Mouse (Mus musculus) layer of hippocampus, adult 9-11 months (tissue): Measurements from ENCODE around the gene Frrs1l.

Experiments
- DNase-seq: peaks from one replicate; pipeline ENCODE4 v3.0.0; 2022

Gene Frrs1l

DNA sequence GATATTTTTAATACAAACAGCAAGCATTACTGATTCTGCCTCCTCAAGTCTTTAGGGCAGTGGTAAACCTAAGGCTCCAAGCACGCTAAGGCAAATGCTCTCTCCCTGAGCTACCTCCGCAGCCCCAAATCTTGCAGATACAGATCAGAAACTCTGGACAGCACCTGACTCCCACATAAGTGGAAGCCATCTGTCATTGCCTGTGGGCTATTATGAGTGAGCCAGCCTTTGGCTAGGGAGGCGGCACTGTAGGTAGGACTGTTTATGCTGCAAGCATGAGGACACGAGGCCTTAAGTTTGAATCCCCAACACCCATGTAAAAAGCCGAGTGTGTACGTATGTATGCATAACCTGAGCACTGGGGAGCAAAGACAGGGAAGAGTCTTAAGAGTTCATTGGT is 26.5 kb downstream of the Frrs1l start:
- DNase-seq: no peak

DNA sequence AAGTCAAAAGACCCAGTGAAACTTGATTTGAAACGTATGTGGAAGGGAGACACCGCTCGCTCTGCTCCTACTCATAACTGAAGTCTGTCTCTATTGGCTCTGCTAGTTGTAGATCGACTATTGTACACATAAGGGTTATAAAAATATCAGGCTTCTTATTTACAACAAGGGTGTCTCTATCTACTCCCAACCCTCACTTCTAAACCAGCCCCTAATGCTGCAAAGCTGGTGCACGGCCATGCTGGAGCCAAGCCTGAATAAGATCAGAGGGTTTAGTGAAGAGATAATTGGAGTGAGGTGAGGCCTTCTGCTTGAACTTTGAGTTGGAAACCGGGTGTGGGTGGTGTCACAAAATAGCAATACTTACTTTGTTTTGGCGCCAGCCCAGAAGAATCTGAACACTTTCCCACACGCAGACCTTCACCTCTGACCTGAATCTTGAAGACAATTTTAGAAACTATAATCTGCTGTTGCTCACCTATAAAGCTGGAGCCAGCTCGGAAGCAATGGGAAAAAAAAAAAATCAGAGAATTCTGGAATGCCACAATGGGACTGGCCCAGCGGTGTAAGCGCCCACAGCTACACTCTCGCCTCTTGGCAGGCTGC is 28.8 kb downstream of the Frrs1l start:
- no peak for DNase-seq

DNA sequence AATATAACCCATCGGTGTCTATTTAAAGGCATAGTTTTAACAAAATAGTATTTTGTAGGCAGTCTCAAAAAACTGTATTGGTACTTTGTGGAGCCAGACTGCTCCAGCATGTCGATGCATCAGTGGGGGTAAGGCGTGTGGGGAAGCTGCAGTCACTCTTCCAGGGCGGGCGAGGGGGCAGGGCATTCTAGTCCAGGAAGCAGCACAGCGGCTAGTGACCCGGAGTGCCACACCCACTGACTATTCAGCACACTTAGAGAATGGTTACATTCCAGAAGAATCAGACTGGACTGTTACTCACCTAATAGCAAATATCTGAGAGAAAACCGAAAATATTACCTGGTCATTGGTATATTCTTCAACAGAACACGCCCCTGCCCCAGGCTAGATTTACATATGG is 32.7 kb downstream of the Frrs1l start:
- no peak for DNase-seq

- no peak for DNase-seq
These were observed 37.0 kb downstream of the Frrs1l start for GRCm38 (mm10) chr4:56953235-56953634.

DNA sequence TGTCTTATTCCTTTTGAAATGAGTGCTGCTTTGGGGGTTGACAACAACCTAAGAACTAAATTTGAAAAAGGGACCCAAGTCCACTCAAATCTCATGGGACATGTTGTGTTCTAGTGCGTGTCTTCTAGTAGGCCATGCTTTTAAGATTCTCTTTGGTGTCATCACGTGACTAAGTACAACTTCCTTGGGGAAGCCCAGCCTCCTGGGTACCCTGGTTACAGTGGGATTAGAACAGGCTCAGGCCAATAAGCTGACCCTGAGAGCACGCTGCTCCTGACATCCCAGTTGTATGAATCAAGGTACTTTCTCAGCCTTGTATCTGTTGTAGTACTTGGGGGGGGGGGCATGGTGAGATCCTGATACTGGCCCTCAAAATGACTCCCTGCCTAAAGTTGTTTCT is 38.5 kb downstream of the Frrs1l start:
- no peak for DNase-seq

DNA sequence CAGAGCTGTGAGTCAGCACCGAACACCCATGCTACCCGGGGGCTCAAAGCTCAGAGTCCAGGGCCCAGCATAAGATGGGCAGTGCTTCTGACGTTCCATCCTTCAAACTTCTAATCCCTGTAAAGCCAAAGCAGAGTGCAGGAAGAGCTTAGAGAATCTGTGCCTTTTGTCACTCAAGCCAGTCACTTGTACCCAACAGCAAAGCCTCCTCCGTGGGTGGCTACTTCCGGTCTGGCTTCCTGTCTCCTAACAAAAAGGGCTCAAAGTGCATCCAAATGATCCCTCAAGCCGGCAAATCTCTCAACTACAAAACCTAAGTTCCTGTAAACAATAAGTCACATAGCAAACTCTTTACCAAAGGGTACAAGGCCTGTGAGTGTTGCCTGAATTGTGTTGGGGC is 40.7 kb downstream of the Frrs1l start:
- no peak for DNase-seq

GRCm38 (mm10) chr4:56946641-56947640 is 43.2 kb downstream of the Frrs1l start, which contains the start of gene Tmem245:
TSS of gene Tmem245 (minus strand) at chr4:56947437.
- peak; percentile 94 for DNase-seq

GRCm38 (mm10) chr4:56946180-56946579 is 44.0 kb downstream of the Frrs1l start:
- no peak for DNase-seq

DNA sequence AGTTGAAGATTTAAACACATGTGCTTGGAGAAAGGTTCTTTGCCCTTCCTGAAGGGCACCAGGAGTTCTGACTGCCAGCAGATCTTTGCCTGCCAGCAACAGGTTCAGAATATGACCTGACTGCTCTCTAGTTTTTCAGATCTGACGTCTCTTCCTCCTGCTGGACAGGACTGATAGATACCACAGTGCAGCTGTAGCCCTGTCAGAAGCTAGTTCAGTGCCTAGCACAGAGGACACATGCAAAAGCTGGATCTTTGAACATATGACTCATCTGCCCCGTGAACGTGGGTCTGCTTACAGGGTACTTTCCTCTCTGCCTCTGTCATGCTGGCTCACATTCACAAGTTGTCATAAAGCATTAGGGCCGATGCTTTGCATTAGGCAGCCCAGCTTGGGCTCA is 45.9 kb downstream of the Frrs1l start:
- no peak for DNase-seq

DNA sequence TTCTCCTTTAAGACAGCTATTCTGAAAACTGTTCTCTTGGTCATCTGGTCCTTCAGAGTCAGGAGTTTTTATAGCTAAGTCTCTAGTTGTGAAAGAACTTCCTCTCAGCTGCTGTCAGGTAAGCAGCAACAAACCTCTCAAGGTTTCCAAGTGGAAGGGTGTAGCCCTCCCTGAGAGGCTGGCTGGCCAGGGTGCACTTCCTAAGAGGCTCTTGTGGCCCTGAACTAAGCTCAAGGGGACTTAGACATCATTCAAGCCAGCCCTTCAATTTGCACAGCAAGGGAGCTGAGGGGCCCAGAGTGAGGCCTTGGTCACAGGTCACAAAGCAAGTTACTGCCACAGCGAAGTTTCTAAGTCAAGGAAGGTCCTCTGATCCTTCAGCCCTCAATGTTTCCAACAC is 46.9 kb downstream of the Frrs1l start:
- no peak for DNase-seq

DNA sequence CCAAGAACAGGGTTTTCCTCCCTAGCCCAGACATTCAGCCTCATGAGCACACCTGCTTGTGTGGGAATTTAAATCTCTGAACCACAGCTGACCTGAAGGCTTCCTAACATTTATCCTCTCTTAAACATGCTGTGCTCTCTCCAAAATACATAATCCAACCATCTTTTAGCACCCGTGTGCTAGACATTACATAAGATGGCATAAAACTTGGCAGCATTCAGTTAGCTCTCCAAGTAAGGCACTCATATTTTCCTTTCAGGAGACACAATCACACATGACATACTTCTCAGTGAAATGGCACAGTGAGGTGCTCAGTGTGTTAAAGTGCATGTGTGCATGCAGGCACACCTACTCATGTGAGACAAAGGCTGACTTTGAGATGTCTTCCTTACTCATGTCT is 47.6 kb downstream of the Frrs1l start:
- DNase-seq: no peak

GRCm38 (mm10) chr4:56941481-56941880 is 48.7 kb downstream of the Frrs1l start:
- DNase-seq: no peak

GRCm38 (mm10) chr4:56937136-56937535 is 53.1 kb downstream of the Frrs1l start:
- no peak for DNase-seq

DNA sequence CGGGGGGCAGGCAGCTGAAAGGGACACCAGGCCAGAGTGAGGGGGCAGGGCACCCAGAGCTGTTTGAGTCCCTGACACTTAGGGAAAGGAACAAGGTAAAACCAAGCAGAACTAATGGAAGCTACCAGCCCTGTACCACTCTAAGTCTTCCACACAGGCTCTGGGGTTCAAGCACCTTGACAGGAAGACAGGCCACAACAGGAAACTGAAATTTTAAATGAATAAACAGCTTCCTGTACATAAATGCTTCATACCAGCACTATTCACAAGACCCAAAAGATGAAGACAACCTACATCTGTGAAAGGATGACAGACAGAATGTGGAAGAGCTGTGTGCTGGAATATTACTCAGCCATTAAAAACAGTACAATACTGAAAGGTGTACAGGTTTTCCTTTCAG is 54.9 kb downstream of the Frrs1l start:
- DNase-seq: no peak

- no peak for DNase-seq
These were observed 57.0 kb downstream of the Frrs1l start for GRCm38 (mm10) chr4:56933154-56933553.

DNA sequence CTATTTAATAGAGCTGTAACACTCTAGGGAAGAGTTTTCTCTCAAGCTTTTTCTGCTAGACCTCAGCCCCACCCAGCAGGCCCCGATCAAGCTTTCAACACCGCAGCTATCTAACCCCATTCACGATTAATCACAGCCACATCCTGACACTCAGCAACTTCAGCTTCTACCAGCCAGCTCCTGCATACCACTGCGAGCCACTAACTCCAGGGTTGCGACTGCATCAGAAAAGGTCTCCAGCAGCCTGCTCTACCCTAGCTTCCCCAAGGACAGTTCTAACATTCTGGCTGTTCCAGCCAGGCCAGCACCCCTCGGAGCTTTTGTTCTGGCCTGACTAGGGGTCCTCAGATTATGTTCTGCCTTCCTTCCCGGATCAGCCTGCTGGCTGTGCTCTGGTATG is 58.1 kb downstream of the Frrs1l start:
- DNase-seq: no peak

DNA sequence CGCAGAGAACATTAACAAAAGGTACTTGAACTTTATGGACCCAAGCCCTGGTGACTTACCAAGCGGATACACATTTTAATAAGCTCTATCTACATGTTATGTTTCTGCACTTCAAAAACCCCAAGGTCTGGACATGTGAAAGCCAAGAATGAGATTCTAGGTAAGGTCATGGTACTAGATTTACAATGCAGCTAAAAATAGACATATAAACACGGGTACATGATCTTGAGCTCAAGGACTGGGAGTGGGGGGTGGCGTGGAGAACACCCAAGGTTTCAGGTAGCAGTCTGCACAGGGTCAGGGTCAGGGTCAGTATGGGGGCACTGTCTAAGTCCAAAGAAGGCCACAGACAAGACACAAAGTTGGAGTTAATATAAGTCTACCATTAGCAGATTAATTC is 59.9 kb downstream of the Frrs1l start:
- no peak for DNase-seq

DNA sequence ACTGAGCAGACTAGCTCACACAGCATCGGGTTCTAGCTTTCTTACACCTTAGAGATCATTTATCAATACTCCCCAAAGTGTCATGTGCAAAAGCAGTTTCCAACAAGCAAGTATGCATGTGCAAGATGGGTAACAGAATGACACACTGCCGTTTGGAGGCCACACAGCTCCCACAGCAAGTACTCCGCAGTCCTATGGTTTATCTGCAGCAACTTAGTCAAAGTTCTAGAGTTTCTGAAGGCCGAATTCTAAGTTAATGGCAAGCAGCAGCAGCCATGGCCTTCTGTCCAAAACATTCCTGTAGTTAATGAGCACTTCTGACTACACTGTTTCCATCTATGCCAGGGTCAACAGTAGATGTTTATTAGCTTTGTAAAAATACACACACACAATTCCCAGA is 63.2 kb downstream of the Frrs1l start:
- DNase-seq: no peak

DNA sequence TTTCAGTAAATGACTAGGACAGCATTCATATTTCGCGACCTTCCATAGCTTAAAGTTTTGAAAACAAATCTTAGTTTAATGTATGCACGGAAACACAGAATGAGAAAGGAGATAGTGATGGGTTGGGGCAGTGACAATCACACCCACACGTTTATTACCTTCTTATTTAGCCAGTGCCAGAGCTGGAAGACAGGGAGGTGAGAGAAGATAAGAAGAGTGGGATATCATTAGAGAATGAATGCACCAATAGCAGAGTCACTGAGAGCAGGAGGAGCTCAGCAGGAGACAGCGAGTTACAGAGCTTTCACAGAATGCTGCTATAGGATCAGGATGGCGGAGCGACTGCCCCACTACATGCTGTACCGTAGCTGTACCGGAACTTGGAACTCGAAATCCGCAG is 68.0 kb downstream of the Frrs1l start:
- no peak for DNase-seq

DNA sequence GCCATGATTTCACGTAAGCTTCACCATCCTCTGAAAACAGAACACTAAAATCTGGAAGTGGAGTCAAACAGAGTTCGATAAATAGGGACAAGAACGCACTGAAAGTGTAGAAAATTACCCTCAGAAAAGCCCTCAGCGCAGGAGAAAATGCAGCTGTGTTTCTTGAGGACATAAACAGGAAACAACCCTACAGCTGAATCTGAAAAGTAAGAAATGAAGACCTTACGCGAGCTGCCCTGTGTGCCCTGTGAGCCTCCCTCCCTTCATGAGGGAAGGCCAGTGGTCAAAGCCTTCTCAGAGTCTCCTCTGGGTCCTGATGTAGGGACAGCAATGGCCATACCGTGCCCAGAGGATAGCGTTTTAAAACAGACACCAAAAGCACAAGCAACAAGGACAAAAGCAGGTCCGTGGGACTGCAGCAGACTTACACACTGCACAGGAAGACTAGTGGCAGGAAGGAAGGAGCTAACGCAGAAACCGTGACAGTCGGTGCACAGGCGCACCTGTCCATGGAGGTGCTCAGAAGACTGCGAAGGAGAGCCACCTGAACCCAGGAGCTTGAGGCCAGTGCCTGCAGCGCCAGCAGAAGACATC is 74.4 kb downstream of the Frrs1l start:
- no peak for DNase-seq

DNA sequence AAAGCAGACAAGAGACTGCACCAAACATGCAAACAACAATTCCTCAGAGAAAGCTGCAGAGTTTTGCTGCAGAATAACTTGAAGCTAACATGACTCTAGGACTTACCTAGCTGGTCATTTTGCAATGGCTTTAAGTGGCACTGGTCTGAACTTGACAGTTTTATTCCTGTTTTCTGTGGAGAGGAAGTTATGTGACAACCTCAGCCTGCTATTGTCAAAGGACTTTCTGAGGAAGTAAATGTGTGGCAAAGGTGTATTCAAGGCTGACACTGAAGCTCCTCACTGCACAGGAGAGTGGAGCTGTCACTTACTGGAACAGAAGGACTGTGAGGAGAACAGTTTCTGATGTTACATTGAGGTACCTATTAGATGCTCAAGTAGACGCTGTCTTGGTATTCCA is 75.4 kb downstream of the Frrs1l start:
- no peak for DNase-seq

GRCm38 (mm10) chr4:56914338-56914737 is 75.9 kb downstream of the Frrs1l start:
- no peak for DNase-seq

GRCm38 (mm10) chr4:56912382-56913001 is 77.7 kb downstream of the Frrs1l start:
- no peak for DNase-seq
